Mouse (Mus musculus) cortical plate, adult 2 months (tissue): ENCODE measurements around the gene Gm37240.

Experiments
- CTCF ChIP-seq: fragments of 200-500 bp; IDR thresholded peaks from 2 replicates; pipeline ENCODE4 v1.5.1; 2011; ENCODE audit warnings: mild to moderate bottlenecking, control low read depth, low read length; ENCODE audit not compliant: insufficient read depth; ENCODE audit errors: extremely low read depth
- POLR2A ChIP-seq: fragments of 200-500 bp; IDR thresholded peaks from 2 replicates; pipeline ENCODE4 v1.6.1; 2011; ENCODE audit warnings: mild to moderate bottlenecking, low read length, control low read depth; ENCODE audit not compliant: insufficient read depth; ENCODE audit errors: extremely low read depth

GRCm38 (mm10) chr3:85664591-85665171 lies 222.6 kb downstream of the Gm37240 start:
- no peak for TF ChIP-seq POLR2A
- no peak for TF ChIP-seq CTCF
